Mouse (Mus musculus) myocyte (in vitro differentiated cells): ENCODE results near the gene Smim17.

Experiments used
- E2F4 ChIP-seq: IDR thresholded peaks from one replicate; pipeline ENCODE4 v1.6.1; 2011; ENCODE audit warnings: mild to moderate bottlenecking, control low read depth, moderate library complexity; ENCODE audit not compliant: insufficient read depth
- MAX ChIP-seq: IDR thresholded peaks from one replicate; pipeline ENCODE4 v1.6.1; 2011; ENCODE audit warnings: low read depth, mild to moderate bottlenecking, control low read depth
- POLR2AphosphoS2 ChIP-seq: IDR thresholded peaks from one replicate; pipeline ENCODE4 v1.6.1; 2011; ENCODE audit warnings: low read depth, control low read depth; ENCODE audit not compliant: insufficient read length
- REST ChIP-seq: IDR thresholded peaks from one replicate; pipeline ENCODE4 v1.6.1; 2011; ENCODE audit warnings: mild to moderate bottlenecking, control low read depth, moderate library complexity; ENCODE audit not compliant: insufficient read depth, insufficient read length
- SRF ChIP-seq: IDR thresholded peaks from one replicate; pipeline ENCODE4 v1.6.1; 2011; ENCODE audit warnings: low read depth; ENCODE audit not compliant: control insufficient read depth, insufficient read length
- USF1 ChIP-seq: IDR thresholded peaks from one replicate; pipeline ENCODE4 v1.6.1; 2011; ENCODE audit warnings: low read depth, mild to moderate bottlenecking, control low read depth, moderate library complexity

DNA sequence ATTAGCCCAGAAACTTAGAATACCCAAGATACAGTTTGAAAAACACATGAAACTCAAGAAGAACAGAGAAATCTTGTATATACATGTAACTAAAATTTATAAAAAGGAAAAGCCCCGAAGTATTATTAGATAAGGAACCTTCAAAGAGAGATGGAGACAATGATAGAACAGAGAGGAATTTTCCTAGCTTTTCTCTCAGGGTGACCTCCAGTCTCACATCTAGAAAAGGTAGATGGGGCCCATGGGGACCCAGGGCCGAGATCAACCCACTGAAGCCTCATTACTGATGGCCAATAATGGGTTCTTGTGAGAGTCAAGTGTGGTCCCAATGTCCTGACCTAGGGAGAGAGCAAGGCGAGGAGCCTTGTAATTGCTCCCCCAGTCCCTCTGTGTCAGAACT is 39.9 kb downstream of the Smim17 start, which contains the start of gene Olfr1344:
- no peak for TF ChIP-seq SRF
- TF ChIP-seq POLR2AphosphoS2 = no peak
- TF ChIP-seq E2F4 = no peak
- no peak for TF ChIP-seq MAX
- TF ChIP-seq REST = no peak
- TF ChIP-seq USF1 = no peak
